Mouse (Mus musculus) C2C12 (cell line): ENCODE data around the gene Nufip2.

Experiments
- CEBPB ChIP-seq: IDR thresholded peaks from one replicate; pipeline ENCODE4 v1.6.1; 2011; ENCODE audit warnings: low read depth, mild to moderate bottlenecking, control low read depth, moderate library complexity
- CTCF ChIP-seq: IDR thresholded peaks from one replicate; pipeline ENCODE4 v1.5.1; 2011; ENCODE audit not compliant: control insufficient read depth, insufficient read depth, insufficient read length
- FOSL1 ChIP-seq: IDR thresholded peaks from one replicate; pipeline ENCODE4 v1.8.0; 2011; ENCODE audit warnings: mild to moderate bottlenecking, low read length; ENCODE audit not compliant: poor library complexity, insufficient read depth, severe bottlenecking
- MAX ChIP-seq: IDR thresholded peaks from one replicate; pipeline ENCODE4 v1.6.1; 2011; ENCODE audit warnings: mild to moderate bottlenecking, control low read depth
- MYOD1 ChIP-seq: IDR thresholded peaks from one replicate; pipeline ENCODE4 v1.6.1; 2011; ENCODE audit warnings: low read depth; ENCODE audit not compliant: control insufficient read depth, insufficient read length
- MYOG ChIP-seq: IDR thresholded peaks from one replicate; pipeline ENCODE4 v1.6.1; 2011; ENCODE audit not compliant: control insufficient read depth, insufficient read length; ENCODE audit errors: extremely low read depth
- USF1 ChIP-seq: IDR thresholded peaks from one replicate; pipeline ENCODE4 v1.6.1; 2011; ENCODE audit warnings: low read depth, mild to moderate bottlenecking, control low read depth, moderate library complexity

GRCm38 (mm10) chr11:77785396-77785767 is 99.4 kb downstream of the Nufip2 start:
- TF ChIP-seq CTCF (no peak), USF1 (no peak), MAX (no peak), MYOD1 (no peak), FOSL1 (no peak), CEBPB (no peak), MYOG (no peak)
